Mouse (Mus musculus) myocyte (in vitro differentiated cells): Measurements from ENCODE around the gene Ttll1. TPM values are rescaled to one million over a fixed set of nuclear protein-coding genes. Genes with fewer than 3 reads are reported as not detected.
"Not testable (repeated sequence)": the region's sequence is repeated elsewhere in the genome, so short reads cannot be mapped to it uniquely, and the experiment has no call there.

Experiments used
- H3K27me3 ChIP-seq: one replicate; pipeline ENCODE4 v1.6.1; 2011; ENCODE audit not compliant: control insufficient read depth, insufficient read depth, insufficient read length
- H3K36me3 ChIP-seq: one replicate; pipeline ENCODE4 v1.6.1; 2011; ENCODE audit not compliant: control insufficient read depth, insufficient read depth
- H3K4me2 ChIP-seq: one replicate; pipeline ENCODE4 v1.6.1; 2011; ENCODE audit warnings: low read depth, control low read depth
- H3K4me3 ChIP-seq: one replicate; pipeline ENCODE4 v1.5.1; 2011; ENCODE audit warnings: mild to moderate bottlenecking, control low read depth, moderate library complexity
- H3K79me2 ChIP-seq: one replicate; pipeline ENCODE4 v1.6.1; 2011; ENCODE audit not compliant: control insufficient read depth, insufficient read depth
- H3ac ChIP-seq: one replicate; pipeline ENCODE4 v1.6.1; 2011; ENCODE audit not compliant: control insufficient read depth, insufficient read length
- CEBPB ChIP-seq: IDR thresholded peaks from 2 replicates; pipeline ENCODE4 v1.6.1; 2011; ENCODE audit warnings: mild to moderate bottlenecking, moderate library complexity; ENCODE audit not compliant: poor library complexity, insufficient read depth, severe bottlenecking
- E2F4 ChIP-seq: IDR thresholded peaks from one replicate; pipeline ENCODE4 v1.6.1; 2011; ENCODE audit warnings: mild to moderate bottlenecking, control low read depth, moderate library complexity; ENCODE audit not compliant: insufficient read depth
- MAX ChIP-seq: IDR thresholded peaks from one replicate; pipeline ENCODE4 v1.6.1; 2011; ENCODE audit warnings: low read depth, mild to moderate bottlenecking, control low read depth
- MYOD1 ChIP-seq, 3 experiments: IDR thresholded peaks; one replicate each; pipeline ENCODE4 v1.6.1; 2011; ENCODE audit warnings: control low read depth in 2 of 3, low read depth in 2 of 3, mild to moderate bottlenecking in 2 of 3, moderate library complexity in 1 of 3; ENCODE audit not compliant: insufficient read length in 2 of 3, control insufficient read depth in 1 of 3
- MYOG ChIP-seq, 3 experiments: IDR thresholded peaks; one replicate each; pipeline ENCODE4 v1.6.1; 2011; ENCODE audit warnings: control low read depth in 2 of 3, low read depth in 2 of 3, mild to moderate bottlenecking in 2 of 3; ENCODE audit not compliant: insufficient read length in 2 of 3, control insufficient read depth in 1 of 3, insufficient read depth in 1 of 3
- POLR2A ChIP-seq: IDR thresholded peaks from one replicate; pipeline ENCODE4 v1.6.1; 2011; ENCODE audit warnings: low read depth, mild to moderate bottlenecking, control low read depth, moderate library complexity; ENCODE audit not compliant: insufficient read length
- POLR2AphosphoS2 ChIP-seq: IDR thresholded peaks from one replicate; pipeline ENCODE4 v1.6.1; 2011; ENCODE audit warnings: low read depth, control low read depth; ENCODE audit not compliant: insufficient read length
- REST ChIP-seq: IDR thresholded peaks from one replicate; pipeline ENCODE4 v1.6.1; 2011; ENCODE audit warnings: mild to moderate bottlenecking, control low read depth, moderate library complexity; ENCODE audit not compliant: insufficient read depth, insufficient read length
- SRF ChIP-seq: IDR thresholded peaks from one replicate; pipeline ENCODE4 v1.6.1; 2011; ENCODE audit warnings: low read depth; ENCODE audit not compliant: control insufficient read depth, insufficient read length
- TCF12 ChIP-seq: IDR thresholded peaks from one replicate; pipeline ENCODE4 v1.6.1; 2011; ENCODE audit warnings: mild to moderate bottlenecking, control low read depth; ENCODE audit not compliant: poor library complexity, insufficient read depth, severe bottlenecking
- TCF3 ChIP-seq: IDR thresholded peaks from one replicate; pipeline ENCODE4 v1.6.1; 2011; ENCODE audit warnings: low read depth, control low read depth; ENCODE audit not compliant: insufficient read length
- USF1 ChIP-seq: IDR thresholded peaks from one replicate; pipeline ENCODE4 v1.6.1; 2011; ENCODE audit warnings: low read depth, mild to moderate bottlenecking, control low read depth, moderate library complexity
- polyA plus RNA-seq: library from polyadenylated mRNA; unstranded; fragments of >200 nt; fragmentation: generic; extraction: Trizol; gene quantifications from one replicate; pipeline ENCODE4 v1.2.1, GENCODE M21; 2012; ENCODE audit warnings: missing spikeins

Gene Ttll1
- polyA plus RNA-seq, 1 experiment: 47.7 TPM

DNA sequence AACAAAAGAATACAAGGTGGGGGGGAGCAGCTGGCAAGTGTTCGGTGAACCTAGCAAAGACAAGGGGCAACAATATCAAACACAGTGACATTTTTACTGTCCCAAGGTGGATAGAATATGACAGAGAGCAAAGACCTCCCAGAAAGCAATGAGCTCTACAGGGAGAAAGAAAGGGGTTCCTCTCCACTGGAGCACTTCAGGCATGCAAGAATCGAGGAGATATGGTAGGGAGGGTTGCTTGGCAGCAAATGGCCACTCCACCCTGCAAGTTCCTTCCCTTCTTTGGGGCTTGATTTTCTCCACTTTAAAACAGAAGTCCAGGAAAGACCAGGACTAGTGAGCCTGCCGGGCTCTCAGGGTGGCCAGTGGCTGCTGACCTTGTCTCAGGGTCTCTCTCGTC is 44.4 kb downstream of the Ttll1 start:
- H3K4me2 ChIP-seq: no peak overlapping the region
- H3K79me2 ChIP-seq: peaks cover 25% of the 10 kb centered on the region
- no peak overlapping the region for H3ac ChIP-seq
- H3K4me3 ChIP-seq: no peak overlapping the region
- no peaks in the 10 kb centered on the region for H3K36me3 ChIP-seq
- TF ChIP-seq E2F4 (no peak), REST (no peak), USF1 (no peak)
- no peaks in the 10 kb centered on the region for H3K27me3 ChIP-seq

DNA sequence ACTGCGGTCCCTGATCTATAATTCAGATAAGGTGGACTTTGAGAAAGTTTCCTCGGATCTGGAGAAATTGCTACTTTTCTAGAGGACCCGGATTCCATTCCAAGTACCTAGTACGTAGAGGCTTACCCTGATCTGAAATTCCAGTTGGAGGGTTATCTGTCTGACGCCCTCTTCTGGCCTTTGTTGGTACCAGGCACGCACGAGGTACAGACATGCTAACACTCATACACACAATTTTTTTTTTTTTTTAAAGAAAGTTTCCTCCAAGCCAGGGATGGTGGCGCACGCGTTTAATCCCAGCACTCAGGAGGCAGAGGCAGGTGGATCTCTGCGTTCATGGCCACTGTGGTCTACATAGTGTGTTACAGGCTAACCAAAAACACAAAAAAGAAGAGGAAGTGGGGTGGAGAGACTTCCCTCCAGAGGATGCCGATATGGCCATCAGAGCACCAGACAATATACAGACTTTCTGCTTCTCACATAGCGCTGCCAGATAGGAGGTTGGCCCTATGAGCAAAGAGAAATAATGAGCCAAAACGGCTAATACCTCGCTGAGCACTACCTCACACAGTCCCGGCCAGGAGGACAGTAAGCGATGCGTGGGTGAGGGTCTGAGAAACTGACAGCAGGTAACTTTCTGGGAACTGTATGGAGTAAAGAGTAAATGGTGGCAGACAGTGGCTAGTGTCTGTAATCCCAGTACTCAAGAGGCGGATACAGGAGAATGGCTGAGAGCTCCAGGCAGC is 45.6 kb downstream of the Ttll1 start:
- Histone ChIP-seq H3K79me2 (peaks cover 38% of the 10 kb centered on the region), H3K4me2 (peak overlapping the region; percentile 70), H3ac (peak overlapping the region; percentile 92), H3K4me3 (peak overlapping the region; percentile 76), H3K27me3 (no peaks in the 10 kb centered on the region), H3K36me3 (no peaks in the 10 kb centered on the region)
- TF ChIP-seq POLR2AphosphoS2 (no peak), REST (no peak), TCF3 (no peak), USF1 (no peak), CEBPB (no peak), E2F4 (no peak), MYOG (IDR thresholded peaks at IDR 0.05; ENCODE audit: control insufficient read depth in 1 of 3, insufficient read depth in 1 of 3, insufficient read length in 2 of 3, low read depth in 2 of 3) (no peak), MAX (no peak), POLR2A (no peak), SRF (no peak), TCF12 (no peak), MYOD1 (IDR thresholded peaks at IDR 0.05; ENCODE audit: control insufficient read depth in 1 of 3, insufficient read length in 2 of 3, low read depth in 2 of 3) (no peak)

DNA sequence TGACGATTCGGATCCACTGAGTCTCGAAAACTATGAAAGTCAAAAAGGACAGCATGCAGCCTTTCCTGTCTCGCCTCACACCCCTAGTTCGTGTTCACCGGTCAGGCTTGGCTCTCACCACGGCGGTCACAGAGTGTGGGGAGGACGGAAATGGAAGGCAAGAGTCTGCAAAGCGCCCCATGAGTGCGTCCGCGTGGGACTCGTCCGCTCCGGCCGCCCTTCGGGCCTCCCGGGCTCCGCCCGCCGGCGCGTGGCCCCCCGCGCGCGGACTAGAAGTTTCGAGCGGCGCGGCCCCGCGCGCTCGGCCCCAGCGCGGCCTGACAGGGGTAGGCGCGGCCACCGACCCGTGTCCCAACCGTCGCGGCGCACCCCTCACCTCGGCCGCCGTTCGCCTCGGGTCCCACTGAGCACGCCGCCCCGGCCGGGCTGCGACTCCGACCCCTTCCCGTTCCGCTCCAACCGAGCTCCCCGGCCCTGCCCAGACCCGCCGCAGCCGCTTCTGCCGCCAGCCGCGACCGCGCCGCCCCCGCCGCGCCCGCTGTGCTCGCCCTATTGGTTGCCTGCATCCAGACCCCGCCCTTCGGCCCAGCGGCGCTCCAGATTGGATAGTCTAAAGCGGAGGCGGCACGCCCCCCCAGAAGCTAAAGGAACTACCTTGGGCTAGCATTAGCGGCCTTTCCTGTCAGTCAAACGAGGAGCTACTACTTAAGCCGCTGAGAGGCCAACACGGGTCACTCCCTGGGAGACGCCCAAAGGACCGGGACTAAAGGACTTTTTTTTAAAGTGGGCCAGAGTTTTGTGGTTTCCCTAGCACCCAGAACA is 46.4 kb downstream of the Ttll1 start, which contains the start of gene Pacsin2:
Gene Pacsin2 (minus strand): TSS at position 524 of the 822 bp plus-strand sequence.
- no peaks in the 10 kb centered on the region for H3K27me3 ChIP-seq
- TF ChIP-seq MAX (no peak), CEBPB (no peak), MYOG (IDR thresholded peaks at IDR 0.05; ENCODE audit: control insufficient read depth in 1 of 3, insufficient read depth in 1 of 3, insufficient read length in 2 of 3, low read depth in 2 of 3) (peak in 2 of 3 experiments; percentile 16 to 73), POLR2A (peak; percentile 96), TCF3 (peak; percentile 5), REST (no peak), USF1 (no peak), TCF12 (no peak), POLR2AphosphoS2 (peak; percentile 95), SRF (peak; percentile 76), MYOD1 (IDR thresholded peaks at IDR 0.05; ENCODE audit: control insufficient read depth in 1 of 3, insufficient read length in 2 of 3, low read depth in 2 of 3) (peak in 2 of 3 experiments; percentile 7 to 36), E2F4 (no peak)

DNA sequence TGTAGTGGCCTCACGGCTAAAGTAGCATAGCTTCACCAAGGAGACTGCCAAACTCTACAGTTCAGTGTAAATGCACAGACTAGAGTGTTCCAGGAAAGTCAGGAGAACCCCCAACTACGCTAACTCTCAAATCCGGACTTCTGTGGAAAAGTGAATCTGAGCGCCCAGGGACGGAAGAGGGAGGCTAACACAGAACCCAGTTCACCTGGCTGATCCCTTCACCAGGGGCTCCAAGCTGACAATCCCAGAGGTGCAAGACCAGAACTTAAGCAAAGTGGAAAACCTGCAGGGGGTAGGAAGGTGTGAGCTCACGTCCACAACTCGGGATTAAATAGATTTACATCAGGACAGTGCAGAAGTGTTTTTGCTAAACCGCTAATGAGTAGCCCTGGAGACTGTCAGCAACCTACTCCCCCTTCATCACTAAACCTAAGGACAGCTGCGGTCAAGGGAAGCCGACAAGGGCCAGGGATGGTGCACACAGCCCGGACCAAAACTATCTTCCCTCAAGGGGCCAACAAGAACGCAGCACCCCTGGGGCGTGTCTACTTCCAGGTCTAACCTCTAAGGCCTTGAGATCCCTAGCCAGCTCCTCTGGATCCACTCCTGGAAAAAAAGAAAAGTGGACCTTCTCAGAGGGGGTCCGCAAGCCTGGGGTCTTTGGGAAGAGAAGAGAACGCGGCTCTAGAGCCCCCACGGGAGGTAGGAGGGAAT is 47.2 kb downstream of the Ttll1 start:
- peaks cover 53% of the 10 kb centered on the region for H3K79me2 ChIP-seq
- H3K4me2 ChIP-seq: peak overlapping the region; percentile 84
- H3K4me3 ChIP-seq: peak overlapping the region; percentile 76
- no peaks in the 10 kb centered on the region for H3K27me3 ChIP-seq
- H3ac ChIP-seq: peak overlapping the region; percentile 92
- TF ChIP-seq USF1: no peak
- peak in 1 of 3 experiments; percentile 22 for TF ChIP-seq MYOG (IDR thresholded peaks at IDR 0.05; ENCODE audit: control insufficient read depth in 1 of 3, insufficient read depth in 1 of 3, insufficient read length in 2 of 3, low read depth in 2 of 3)
- peak in 1 of 3 experiments; percentile 0 for TF ChIP-seq MYOD1 (IDR thresholded peaks at IDR 0.05; ENCODE audit: control insufficient read depth in 1 of 3, insufficient read length in 2 of 3, low read depth in 2 of 3)
- TF ChIP-seq REST: no peak
- no peak for TF ChIP-seq POLR2A
- no peaks in the 10 kb centered on the region for H3K36me3 ChIP-seq

More for the DNA sequence above, 46.4 kb downstream of the Ttll1 start, which contains the start of gene Pacsin2:
- H3K36me3 ChIP-seq: no peaks in the 10 kb centered on the region
- peak within 1 kb of the TSS; percentile 92 for H3ac ChIP-seq
- H3K4me2 ChIP-seq: peak within 1 kb of the TSS; percentile 84
- H3K79me2 ChIP-seq: peaks cover 46% of the 10 kb centered on the region
- peak within 1 kb of the TSS; percentile 76 for H3K4me3 ChIP-seq

DNA sequence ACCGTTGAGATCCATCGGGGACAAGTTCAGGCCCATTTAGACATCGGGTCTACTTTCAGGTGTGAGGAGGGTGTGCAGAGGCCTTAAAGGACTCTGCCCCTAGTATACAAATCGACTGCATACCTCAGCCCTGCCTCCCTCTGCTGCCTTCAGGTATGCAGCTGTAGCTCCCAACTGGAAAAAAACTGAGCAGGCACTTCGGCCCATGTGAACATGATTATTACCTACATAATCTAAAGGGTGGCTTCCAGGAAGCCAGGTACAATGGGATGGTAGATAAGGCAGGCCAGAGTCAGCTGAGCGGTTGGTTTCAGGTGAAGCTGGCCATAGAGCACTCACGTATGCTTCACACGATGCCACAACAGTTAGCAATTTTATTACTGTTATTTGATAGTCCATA is 48.3 kb downstream of the Ttll1 start:
- H3K27me3 ChIP-seq, H3K36me3 ChIP-seq, H3ac ChIP-seq: not testable (repeated sequence)
- Histone ChIP-seq H3K79me2 (peaks cover 64% of the 10 kb centered on the region), H3K4me3 (peak overlapping the region; percentile 76), H3K4me2 (peak overlapping the region; percentile 84)
